Mouse (Mus musculus): Measurements from ENCODE around the gene Carns1.

The Carns1 gene

DNA sequence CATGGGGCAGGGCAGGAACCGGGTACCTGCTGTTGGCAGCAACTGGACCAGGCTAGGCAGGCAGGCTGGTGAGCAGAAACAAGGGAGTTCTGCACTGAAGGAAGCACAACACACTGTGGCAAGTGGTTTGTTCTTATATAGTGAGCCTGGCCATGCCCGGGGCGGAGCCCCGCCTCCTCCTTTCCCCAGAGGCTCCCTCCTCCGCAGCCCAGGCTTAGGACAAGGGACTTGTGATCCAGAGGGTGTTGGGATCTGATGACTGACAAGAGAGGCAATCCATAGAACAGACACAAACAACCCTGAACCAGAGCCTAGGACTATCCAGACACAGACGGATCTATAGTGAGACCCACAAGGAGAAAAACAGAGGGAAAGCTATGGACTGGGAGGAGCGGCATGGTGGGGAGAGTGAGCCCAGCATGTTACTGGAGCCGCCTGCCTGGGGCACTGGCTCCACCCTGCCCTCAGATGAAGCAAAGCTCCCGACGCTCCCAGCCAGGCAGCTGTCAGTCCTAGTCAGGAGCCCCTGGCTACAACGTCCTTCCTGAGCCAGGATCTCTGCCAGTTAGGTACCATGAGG lies at the start of gene Carns1:
Gene Carns1, minus strand, starts transcription at position 112 of the 580 bp plus-strand sequence.
- DNase-seq: peak; percentile 52 to 64

DNA sequence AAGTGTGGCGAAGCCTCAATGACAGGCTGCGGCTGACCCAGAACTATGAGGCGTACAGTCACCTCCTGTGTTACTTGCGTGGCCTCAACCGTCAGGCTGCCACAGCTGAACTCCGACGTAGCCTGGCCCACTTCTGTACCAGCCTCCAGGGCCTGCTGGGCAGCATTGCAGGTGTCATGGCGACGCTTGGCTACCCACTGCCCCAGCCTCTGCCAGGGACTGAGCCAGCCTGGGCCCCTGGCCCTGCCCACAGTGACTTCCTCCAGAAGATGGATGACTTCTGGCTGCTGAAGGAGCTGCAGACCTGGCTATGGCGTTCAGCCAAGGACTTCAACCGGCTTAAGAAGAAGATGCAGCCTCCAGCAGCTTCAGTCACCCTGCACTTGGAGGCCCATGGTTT lies 46.9 kb upstream of the Carns1 start:
- peak; percentile 52 to 75 for DNase-seq

DNA sequence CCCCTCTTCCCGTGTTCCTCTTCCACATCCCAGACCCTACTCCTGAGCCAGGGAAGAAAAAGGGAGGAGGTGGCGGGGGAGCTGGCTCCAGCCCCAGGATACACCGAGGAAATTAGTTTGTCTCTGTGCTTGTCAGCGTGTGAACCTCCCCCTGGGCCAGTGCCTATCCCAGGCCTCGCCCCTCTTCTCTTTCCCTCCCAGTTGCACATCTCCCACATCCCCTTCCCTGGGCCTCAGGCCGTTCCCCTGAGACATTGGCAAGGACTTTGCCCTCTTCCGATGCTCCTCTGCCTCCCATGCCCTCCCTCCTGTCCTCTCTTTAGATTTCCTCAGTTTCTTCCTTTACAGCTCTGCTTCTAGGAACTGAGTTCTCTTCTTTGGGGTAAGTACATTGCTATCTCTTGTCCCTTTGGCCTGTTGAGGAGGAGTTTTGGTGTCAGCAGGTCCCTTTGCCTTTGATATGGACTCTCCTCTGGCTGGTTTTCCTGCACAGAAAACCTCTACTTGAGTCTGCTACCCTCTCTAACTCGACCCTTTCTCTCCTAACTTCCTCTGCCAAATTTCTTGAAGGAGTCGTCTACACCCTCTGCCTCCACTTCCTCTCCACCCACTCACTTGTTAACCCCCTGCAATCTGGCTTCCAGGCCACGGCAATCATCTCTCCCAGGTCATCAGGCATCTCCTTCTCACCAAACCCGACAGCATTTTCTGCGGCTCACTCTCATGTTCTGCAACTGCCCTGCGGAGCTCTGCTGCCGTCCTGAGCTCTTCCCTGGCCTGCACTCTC lies 45.9 kb upstream of the Carns1 start:
- DNase-seq: peak; percentile 64 to 75

DNA sequence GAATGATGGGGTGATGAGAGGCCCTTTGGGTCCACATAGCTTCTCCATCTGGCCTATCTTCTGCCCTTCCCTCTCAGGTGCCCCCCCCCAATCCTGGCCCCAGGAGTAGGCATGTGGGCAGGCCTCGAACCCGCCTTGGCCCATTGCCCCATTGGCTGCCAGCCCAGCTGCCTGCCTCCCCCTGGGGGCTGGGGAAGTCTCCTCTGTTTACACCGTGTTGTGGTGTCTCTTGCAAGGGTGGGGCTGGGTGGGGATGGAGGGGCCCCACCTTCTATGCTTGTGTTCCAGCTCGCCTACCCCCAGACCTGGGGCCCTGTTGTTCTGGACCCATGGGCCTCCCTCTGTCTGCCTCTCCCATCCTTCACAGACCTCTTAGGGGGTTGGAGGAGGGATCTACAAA lies 45.1 kb upstream of the Carns1 start:
- peak; percentile 65 to 75 for DNase-seq

DNA sequence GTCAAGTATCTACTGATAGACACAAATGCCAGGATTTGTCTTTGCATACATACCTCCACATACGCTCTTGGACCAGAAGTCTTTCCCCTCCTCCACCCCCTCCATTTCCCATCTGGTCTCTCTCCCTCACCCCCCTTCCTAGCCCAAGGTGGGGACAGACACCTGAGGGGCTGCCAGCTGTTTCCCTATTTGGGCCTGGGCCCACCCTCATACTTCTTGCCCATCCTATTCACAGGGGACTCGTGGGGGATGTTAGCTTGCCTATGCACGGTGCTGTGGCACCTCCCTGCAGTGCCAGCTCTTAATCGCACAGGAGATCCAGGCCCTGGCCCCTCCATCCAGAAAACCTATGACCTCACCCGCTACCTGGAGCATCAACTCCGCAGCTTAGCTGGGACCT lies 44.7 kb upstream of the Carns1 start:
- no peak for DNase-seq

DNA sequence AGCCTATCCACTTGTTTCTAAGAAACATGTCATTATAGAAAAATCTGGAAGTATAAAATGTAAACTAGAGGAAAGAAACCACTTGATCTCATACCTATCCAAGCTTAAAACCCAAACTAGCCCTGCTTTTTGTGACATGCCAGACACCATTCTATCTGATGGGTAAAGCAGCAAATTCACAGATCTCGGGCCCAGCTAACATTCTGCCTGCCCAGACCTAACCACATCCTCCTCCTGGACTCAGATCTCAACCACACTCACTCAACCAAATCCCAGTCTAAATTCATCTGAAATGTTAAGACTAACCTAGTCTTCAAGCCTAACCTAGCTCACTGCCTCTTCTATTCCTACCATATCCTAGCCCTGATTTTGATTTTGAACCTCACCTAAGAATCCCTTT lies 43.5 kb upstream of the Carns1 start:
- DNase-seq: no peak

DNA sequence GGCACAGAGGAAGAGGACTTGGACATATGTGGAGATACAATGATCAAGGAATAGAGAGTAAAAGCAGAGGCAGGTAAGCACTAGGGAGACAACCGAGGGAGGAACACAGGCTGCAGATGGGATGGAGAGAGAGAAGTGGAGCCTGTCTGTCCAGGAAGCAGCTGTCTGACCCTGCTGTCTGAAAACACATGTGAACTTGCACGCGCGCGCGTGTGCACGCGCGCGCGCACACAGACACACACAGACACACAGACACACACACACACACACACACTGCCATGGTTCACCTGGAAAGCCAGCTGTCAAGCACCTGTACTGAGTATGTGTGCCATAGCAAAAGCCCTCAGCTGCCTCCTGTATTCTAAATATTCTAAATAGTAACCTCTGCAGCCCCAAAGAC lies 43.0 kb upstream of the Carns1 start:
- no peak for DNase-seq

DNA sequence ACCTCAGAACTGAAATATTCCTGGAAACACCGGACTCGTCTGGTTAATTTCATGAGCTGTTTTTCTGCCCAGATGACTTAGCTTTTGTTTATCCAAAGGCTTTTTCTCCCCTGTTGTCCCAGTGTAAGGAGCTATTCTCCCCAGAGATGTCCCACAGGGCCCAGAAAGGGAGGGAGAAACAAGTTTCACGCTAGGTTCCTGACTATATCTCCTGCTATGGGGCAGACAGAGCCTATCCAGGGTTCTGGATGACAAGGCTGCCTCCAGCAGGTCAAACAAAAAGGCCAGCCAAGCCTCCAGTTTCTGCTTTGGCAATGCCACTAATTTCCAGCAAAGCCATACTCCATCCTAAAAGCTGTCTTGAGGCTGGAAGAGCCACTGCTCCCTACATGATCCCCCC lies 42.6 kb upstream of the Carns1 start:
- no peak for DNase-seq

DNA sequence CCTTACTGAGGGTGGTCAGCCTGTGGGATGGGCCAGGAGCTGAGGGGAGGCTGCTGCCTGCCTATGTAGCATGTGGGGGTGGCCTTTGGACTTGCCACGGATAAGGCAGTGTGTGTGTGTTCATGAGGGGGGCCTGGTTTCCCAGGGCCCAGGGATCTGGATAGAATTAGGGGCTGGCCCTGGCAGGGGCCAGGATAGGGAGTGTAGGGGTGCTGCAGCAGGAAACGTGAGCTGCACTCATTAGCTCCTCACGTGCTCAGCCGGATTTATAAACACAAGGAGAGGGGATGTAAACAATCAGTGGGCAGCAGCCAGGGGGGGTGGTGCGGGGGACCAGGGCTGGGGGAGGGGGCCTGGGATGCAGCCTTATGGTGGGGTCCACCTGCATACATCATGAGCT lies 41.9 kb upstream of the Carns1 start:
- DNase-seq: peak in 1 of 2 experiments; percentile 69

DNA sequence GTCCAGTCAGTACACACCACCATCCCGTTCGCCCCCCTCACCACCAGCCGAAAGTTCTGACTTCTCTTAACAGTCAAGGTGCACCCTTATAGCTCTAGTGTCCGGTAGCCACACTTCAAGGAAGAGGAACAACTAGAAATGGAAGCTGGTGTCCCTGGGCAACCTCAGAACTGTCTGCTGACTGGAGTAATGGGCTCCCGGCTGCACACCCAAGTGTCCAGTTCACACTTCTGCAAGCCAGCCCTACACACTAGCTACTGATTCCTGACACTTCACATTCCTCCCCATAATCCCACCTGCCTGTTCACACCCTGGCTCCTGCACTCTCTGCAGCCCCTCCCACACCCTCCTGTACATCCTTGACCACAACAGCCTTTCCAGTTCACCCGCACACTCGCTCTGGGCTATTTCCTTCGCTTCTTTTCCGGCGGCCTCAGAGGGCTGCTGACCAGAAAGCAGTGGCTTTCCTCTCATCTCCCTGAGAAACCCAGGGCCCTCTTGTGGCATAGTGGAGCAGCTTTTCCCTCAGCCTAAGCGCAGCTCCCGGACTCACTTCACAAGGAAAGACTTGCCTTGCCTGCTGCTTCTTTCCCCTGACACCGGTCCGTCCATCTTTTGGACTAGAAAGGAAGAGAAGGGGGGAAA lies 40.9 kb upstream of the Carns1 start:
- peak; percentile 72 for DNase-seq

DNA sequence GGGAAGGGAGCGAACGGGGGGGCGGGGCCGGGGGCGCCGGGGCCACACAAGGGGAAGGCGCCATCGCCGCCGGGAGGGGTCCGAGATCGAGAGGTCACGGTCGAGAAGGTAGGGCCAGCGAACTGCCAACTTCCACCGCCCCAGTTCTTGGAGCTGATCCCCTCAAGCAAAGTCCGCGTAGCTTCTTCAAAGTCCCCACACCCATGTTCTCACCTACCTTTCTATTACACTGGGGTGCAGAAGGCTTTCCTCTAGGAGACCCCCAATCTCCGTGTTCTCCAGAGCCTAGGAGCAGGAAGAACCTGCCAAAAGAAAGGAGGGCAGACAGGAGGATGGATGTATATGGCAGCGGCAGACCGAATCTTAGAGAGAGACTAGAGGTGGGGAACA lies 40.2 kb upstream of the Carns1 start:
- DNase-seq: no peak

DNA sequence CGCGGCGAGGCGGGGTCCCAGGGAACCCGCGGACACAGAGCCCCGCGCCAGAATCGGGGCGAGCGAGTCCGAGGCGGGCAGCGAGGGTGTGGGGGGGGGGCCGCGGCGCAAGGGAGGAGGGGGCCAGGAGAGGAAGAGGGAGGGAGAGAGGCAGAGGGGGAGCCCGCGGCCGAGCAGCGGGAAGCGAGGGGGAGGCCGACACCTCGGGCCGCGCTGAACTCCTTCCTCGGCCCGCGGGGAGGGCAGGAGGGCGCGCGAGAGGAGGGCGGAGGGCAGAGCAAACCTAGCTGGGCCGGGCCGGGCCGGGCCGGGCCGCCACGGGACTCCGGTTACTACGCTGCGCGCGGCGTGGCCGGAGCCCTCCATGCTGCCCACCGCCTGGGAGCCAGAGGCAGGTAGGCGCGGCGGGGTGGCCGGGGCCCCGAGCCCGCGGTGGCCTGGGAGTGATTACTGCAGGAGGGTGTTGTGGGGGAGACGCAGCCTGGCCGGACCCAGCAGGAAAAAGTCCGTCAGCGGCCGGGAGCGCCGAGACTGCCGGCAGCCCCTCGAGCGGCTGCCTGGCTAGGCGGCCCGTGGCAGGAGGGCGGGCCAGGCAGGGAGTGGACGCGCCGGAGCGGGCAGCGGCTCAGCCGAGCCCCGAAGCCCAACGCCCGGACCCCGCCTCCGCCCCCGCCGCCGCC lies 39.6 kb upstream of the Carns1 start:
- peak; percentile 59 to 73 for DNase-seq

DNA sequence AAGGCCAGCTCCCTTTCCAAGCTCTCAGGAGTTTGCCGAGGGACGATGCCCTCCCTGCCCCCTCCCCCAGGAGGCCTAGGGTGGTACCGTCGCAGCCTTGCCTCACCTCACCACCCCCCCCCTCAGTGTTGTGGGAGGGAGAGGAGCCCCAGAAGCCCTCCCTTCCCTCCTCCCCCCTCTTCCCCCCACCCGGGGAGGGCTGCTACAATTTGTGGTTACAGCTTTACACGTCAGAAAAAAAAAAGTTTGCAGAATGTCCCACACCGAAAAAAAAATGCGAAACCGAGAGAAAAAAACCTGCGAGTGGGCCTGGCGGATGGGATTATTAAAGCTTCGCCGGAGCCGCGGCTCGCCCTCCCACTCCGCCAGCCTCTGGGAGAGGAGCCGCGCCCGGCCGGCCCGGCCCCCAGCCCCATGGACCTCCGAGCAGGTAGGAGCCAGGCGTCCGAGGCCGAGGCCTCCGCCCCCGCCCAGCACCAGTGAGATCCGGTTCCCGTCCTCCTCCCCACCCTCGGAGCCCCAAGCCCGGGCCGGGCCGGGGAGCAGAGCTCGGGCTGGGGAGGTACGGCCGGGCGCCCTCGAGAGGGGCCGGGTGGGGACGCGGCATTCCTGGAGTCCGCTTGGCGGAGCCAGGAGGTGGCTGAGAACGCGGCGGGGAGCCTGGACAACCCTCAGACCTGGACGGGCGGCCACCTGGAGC lies 38.9 kb upstream of the Carns1 start, which contains the start of the genes Clcf1 and AC109138.7:
Gene Clcf1, plus strand, starts transcription at position 168 of the 700 bp plus-strand sequence.
Gene AC109138.7, plus strand, starts transcription at position 287 of the 700 bp plus-strand sequence.
- peak; percentile 77 to 83 for DNase-seq

DNA sequence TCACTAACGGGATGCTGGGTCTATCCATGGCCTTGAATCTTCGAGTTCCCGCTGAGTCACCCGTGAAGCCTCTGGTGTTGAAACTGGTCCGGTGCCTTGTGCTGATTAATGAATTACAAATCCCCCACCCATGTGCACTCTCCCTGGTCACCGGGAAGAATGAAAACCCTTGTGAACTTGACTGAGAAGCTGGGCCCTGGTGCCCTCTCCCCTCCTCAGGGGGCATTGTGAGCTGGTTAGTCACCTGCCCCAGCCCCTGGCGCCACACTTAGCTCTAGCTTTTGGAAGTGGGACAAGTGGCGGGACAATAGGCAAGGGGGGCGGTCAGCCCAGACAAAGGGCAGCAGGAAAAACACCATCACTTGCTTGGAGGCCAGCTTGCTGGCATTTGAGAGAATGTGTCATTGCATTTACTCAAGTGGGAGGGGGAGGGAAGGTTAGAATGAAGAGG lies 38.3 kb upstream of the Carns1 start:
- DNase-seq: peak; percentile 63 to 77

DNA sequence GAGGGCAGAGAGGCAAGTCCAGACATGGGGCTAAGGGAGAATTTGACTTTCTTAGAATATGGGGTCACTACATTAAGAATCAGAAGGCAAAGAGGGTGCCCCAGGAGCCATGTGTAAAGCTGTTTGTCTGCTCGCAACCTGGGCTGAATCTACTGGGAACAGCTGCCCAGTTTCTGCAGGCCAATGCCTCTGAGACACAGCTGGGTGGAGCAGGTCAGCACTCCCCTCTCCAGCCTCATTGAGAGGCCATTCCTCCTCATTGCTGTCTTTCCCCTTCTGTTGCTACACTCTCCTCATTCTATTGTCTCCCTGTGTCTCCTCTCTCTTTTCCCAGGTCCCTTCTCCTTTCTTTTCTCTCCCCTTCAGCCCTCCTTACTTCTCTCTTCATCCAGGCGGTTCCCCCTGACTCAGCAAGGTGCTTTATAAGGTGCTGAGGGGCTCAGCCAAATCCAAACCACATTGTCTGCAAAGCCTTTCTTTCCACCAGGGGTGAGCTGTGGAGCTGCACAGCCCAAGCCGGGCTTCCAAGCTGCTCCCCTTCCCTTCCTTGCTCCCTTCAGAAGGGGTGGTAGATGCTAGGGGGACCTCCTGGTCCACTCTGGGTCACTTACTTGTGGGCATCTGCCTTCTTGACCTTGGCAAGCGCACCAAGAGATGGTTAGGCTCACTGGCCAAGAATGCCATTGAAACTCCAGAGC lies 36.8 kb upstream of the Carns1 start:
- no peak for DNase-seq

DNA sequence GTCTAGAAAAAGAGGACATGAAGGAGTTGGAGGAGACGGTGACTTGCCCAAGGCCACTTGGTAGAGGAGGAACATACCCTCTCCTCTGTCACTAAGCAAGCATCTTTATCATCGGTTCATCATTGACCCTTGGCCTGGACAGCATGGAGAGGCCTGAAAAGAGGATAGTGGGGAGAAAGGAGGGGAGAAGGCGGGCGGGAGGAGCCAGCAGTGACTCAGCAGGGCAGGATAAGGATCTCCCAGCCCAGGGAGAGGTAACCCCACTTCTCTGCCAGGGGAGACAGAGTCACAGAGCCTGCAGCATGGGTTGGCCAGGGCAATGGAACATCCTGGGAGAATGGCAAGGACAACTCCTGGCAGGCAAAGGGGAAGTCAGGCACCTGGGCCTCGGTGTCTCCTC lies 33.3 kb upstream of the Carns1 start:
- no peak for DNase-seq

DNA sequence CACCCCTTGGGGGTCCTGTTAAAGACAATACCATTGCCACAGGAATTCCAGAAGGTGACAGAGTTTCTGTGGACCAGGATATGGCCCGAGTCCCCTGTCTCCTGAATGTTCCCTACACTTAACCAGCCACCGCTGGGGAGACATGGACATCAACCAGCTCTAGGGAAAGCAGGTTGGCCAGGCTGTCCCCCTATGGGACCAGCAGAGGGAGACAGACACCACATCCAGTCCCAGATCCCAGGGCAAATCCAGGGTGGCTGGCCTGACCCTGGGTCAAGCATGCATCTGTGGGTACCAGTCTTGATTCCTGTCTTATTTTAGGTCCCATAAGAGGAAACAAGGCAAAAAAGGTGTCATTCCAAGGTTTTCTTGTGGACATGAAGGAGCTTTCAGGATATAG lies 31.7 kb upstream of the Carns1 start:
- peak; percentile 80 to 86 for DNase-seq

DNA sequence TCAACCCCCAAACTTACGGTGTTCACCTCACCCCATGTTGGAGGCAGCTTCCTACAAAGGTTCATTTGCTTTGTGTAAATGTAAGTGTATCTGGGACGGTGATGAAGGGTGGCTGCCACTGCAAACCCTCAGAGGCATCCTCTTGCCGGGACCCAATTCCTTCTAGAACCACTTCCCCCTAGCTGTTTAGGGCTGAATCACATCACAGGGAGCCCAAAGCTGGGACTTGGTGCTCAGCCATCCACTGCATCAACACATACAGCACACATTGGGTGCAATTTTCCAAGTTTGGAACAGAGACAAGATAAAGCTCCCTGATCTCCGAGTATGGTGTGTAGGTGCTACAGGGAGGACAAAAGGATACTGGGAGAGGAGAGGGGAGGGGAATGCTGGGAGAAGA lies 29.6 kb upstream of the Carns1 start:
- no peak for DNase-seq

DNA sequence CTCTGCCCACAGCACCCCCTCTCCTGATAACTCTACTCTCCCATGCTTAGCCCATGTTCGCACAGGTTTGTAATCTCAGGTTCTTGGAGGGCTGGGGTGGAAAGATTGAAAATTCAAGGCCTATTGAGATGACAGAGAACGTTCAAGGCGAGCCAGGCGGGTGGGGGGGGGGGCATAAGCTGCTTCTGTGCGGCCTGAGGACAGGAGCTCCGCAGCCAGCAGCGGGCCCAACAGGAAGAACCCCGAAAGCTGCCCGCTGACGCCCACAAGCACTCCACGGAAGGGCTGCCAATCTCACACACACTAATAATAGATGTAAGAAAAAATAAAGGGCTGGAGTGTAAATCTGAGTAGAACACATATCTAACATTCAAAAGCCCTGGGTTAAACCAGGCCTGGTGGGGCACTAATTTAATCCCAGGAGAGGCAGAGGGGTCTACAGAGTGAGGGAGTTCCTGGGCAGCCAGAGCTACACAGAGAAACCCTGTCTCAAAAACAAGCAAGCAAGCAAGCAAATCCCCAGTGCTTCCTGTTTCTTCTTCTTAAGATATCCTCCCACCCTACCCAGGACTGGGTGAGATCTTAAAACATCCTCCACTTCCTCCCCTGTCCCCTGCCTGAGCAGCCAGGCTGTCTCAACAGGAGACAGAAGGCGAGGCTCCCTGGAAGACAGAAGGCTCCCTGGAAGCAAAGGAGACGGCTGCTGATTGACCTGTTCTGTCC lies 28.5 kb upstream of the Carns1 start:
- no peak for DNase-seq

DNA sequence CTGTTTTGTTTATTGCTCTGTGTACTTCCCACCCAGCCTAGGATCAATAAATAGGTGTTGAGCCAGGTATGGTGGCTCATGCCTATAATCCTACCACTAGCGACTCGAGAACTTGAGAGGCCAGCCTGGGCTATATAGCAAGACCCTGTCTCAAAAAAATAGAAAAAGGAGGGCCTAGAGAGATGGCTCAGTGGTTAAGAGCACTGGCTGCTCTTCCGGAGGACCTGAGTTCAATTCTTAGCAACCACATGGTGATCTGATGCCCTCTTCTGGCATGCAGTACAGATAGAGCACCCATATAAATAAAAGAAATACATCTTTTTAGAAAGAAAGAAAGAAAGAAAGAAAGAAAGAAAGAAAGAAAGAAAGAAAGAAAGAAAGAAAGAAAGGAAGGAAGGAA lies 27.9 kb upstream of the Carns1 start:
- DNase-seq: no peak

DNA sequence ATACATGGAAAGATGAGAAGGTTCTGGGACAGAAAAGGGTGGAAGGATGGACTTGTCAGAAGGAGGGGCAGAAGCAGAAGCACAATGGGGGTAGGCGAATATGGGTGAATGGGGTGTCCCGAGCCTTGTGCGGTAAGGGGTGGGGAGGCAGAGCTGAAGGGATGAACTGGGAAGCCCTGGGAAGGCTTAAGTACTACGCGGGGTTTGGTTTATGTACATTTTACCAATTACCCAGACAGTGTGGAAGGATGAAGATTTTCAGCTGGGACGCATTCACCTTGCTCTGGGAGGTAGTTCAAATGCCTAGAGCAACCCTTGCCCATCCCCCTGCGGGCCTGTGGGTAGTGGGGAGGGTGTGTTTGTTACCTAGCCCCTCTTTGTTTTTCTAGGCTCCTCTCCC lies 26.9 kb upstream of the Carns1 start:
- DNase-seq: no peak
